28 mouse cellular contexts compared by ENCODE assay signal in genomic region chr5:122908001-122908400, GRCm38 (mm10). TPM values are rescaled to one million over a fixed set of nuclear protein-coding genes. Genes with fewer than 3 reads are reported as not detected.
DNase-seq lines count a peak whose midpoint lies in the region; ATAC-seq and TF ChIP-seq lines count a peak whose summit lies in the region.
"Had no signal": no experiment of that assay in that cellular context is flagged by ENCODE, and none has a peak within 500 bp of the region (broad histone marks: within the 10 kb centered on the region; RNA-seq: fewer than 3 reads in every experiment).

No protein-coding gene starts in this region.

- H3K36me3 ChIP-seq in forebrain, postnatal 0 days (ENCODE audit: insufficient read depth), result peaks cover 4% of the 10 kb centered on the region; the same call in 1 of the 2 replicates
- no peaks in the 10 kb centered on the region for H3K36me3 ChIP-seq in forebrain, embryonic 12.5 days (replicated peaks)
- H3K36me3 ChIP-seq in kidney, postnatal 0 days (ENCODE audit: insufficient read depth, low read length), result no peaks in the 10 kb centered on the region
- no peaks in the 10 kb centered on the region for H3K36me3 ChIP-seq in midbrain, postnatal 0 days (ENCODE audit: insufficient read depth, low read length)
- H3K36me3 ChIP-seq in midbrain, embryonic 15.5 days (replicated peaks), result no peaks in the 10 kb centered on the region
- H3K36me3 ChIP-seq: embryonic facial prominence, embryonic 12.5 days; midbrain, embryonic 13.5 days; neural tube, embryonic 12.5 days had no signal

- peak; percentile 34 for TF ChIP-seq CTCF in forebrain, postnatal 0 days (IDR thresholded peaks at IDR 0.05; ENCODE audit: low read depth)
- TF ChIP-seq CTCF in kidney, postnatal 0 days (IDR thresholded peaks at IDR 0.05; ENCODE audit: low read depth), result peak; percentile 30; the same call in 1 of the 2 replicates
- peak; percentile 42 for TF ChIP-seq CTCF in midbrain, postnatal 0 days (IDR thresholded peaks at IDR 0.05)

- H3K4me1 ChIP-seq in forebrain, postnatal 0 days (ENCODE audit: insufficient read depth), result no peaks in the 10 kb centered on the region
- H3K4me1 ChIP-seq in forebrain, embryonic 12.5 days, result no peaks in the 10 kb centered on the region
- no peaks in the 10 kb centered on the region for H3K4me1 ChIP-seq in kidney, postnatal 0 days (replicated peaks; ENCODE audit: insufficient read depth, low read length)
- no peaks in the 10 kb centered on the region for H3K4me1 ChIP-seq in midbrain, postnatal 0 days (ENCODE audit: insufficient read depth, low read length)
- no peaks in the 10 kb centered on the region for H3K4me1 ChIP-seq in midbrain, embryonic 15.5 days
- H3K4me1 ChIP-seq: embryonic facial prominence, embryonic 12.5 days; heart, embryonic 12.5 days; hindbrain, embryonic 13.5 days; midbrain, embryonic 13.5 days; neural tube, embryonic 12.5 days had no signal

- no peak for DNase-seq in forebrain, postnatal 0 days
- DNase-seq in kidney, postnatal 0 days (ENCODE audit: low spot score), result no peak
- DNase-seq in kidney, adult 9 months, result no peak
- DNase-seq in midbrain, postnatal 0 days (ENCODE audit: low spot score), result no peak
- DNase-seq in right cerebral cortex, postnatal 10 days (ENCODE audit: low spot score in 2 of 2), result no peak
- DNase-seq: adrenal gland, adult 2 months; B cell, adult 2 months; cerebellum, adult 11 months; cerebellum, postnatal 14 days; heart, postnatal 14 days; kidney, postnatal 4 days; layer of hippocampus, adult 9-11 months; lung, adult 2 months; lung, postnatal 36 days; retina, postnatal 1 day; thymus, postnatal 25 days had no signal

- H3K27ac ChIP-seq in forebrain, postnatal 0 days (ENCODE audit: low read depth, low read length), result no peak overlapping the region
- no peak overlapping the region for H3K27ac ChIP-seq in forebrain, embryonic 12.5 days
- no peak overlapping the region for H3K27ac ChIP-seq in kidney, postnatal 0 days
- H3K27ac ChIP-seq in midbrain, postnatal 0 days (ENCODE audit: low read depth, low read length), result no peak overlapping the region
- no peak overlapping the region for H3K27ac ChIP-seq in midbrain, embryonic 15.5 days
- H3K27ac ChIP-seq: embryonic facial prominence, embryonic 12.5 days; hindbrain, embryonic 13.5 days; limb, embryonic 10.5 days; midbrain, embryonic 13.5 days; neural tube, embryonic 12.5 days had no signal

- H3K4me3 ChIP-seq in forebrain, postnatal 0 days (ENCODE audit: low read depth, low read length), result no peak overlapping the region
- H3K4me3 ChIP-seq in forebrain, embryonic 12.5 days (replicated peaks), result no peak overlapping the region
- no peak overlapping the region for H3K4me3 ChIP-seq in kidney, postnatal 0 days (replicated peaks; ENCODE audit: low read depth, low read length)
- no peak overlapping the region for H3K4me3 ChIP-seq in midbrain, postnatal 0 days (ENCODE audit: low read depth, low read length)
- no peak overlapping the region for H3K4me3 ChIP-seq in midbrain, embryonic 15.5 days
- H3K4me3 ChIP-seq: embryonic facial prominence, embryonic 12.5 days; heart, embryonic 12.5 days; hindbrain, embryonic 13.5 days; kidney, embryonic 15.5 days; limb, embryonic 10.5 days; megakaryocyte, embryonic 14.5 days; midbrain, embryonic 13.5 days; neural tube, embryonic 12.5 days had no signal

- no peaks in the 10 kb centered on the region for H3K9me3 ChIP-seq in forebrain, postnatal 0 days (ENCODE audit: low read length)
- H3K9me3 ChIP-seq in forebrain, embryonic 12.5 days, result no peaks in the 10 kb centered on the region
- no peaks in the 10 kb centered on the region for H3K9me3 ChIP-seq in kidney, postnatal 0 days (replicated peaks; ENCODE audit: low read length)
- H3K9me3 ChIP-seq in midbrain, postnatal 0 days (ENCODE audit: low read length), result no peaks in the 10 kb centered on the region
- H3K9me3 ChIP-seq in midbrain, embryonic 15.5 days, result no peaks in the 10 kb centered on the region
- H3K9me3 ChIP-seq: embryonic facial prominence, embryonic 12.5 days; heart, embryonic 12.5 days; hindbrain, embryonic 13.5 days; kidney, embryonic 15.5 days; limb, embryonic 10.5 days; megakaryocyte, embryonic 14.5 days; midbrain, embryonic 13.5 days; neural tube, embryonic 12.5 days had no signal

- no peak overlapping the region for H3K4me2 ChIP-seq in forebrain, postnatal 0 days (ENCODE audit: low read depth)
- H3K4me2 ChIP-seq in forebrain, embryonic 12.5 days, result no peak overlapping the region
- no peak overlapping the region for H3K4me2 ChIP-seq in kidney, postnatal 0 days (ENCODE audit: low read length)
- no peak overlapping the region for H3K4me2 ChIP-seq in midbrain, postnatal 0 days (ENCODE audit: low read depth, low read length, poor library complexity, severe bottlenecking)
- no peak overlapping the region for H3K4me2 ChIP-seq in midbrain, embryonic 15.5 days
- H3K4me2 ChIP-seq: embryonic facial prominence, embryonic 12.5 days; heart, embryonic 12.5 days; hindbrain, embryonic 13.5 days; kidney, embryonic 15.5 days; midbrain, embryonic 13.5 days; neural tube, embryonic 12.5 days had no signal

- no peak for ATAC-seq in forebrain, postnatal 0 days
- no peak for ATAC-seq in forebrain, embryonic 12.5 days (ENCODE audit: low FRiP score)
- ATAC-seq in kidney, postnatal 0 days (replicated peaks; ENCODE audit: low FRiP score, low read depth), result no peak
- ATAC-seq in midbrain, postnatal 0 days (ENCODE audit: low FRiP score), result no peak
- no peak for ATAC-seq in midbrain, embryonic 15.5 days (replicated peaks)
- no peak for ATAC-seq in frontal cortex, adult (ENCODE audit: low TSS enrichment)
- ATAC-seq: inflammation-experienced regulatory T-cells, adult 6 months; midbrain, embryonic 13.5 days had no signal

- H3K9ac ChIP-seq in forebrain, postnatal 0 days, result no peak overlapping the region
- H3K9ac ChIP-seq in forebrain, embryonic 12.5 days, result no peak overlapping the region
- H3K9ac ChIP-seq in kidney, postnatal 0 days (ENCODE audit: low read depth, low read length), result no peak overlapping the region
- H3K9ac ChIP-seq in midbrain, postnatal 0 days (replicated peaks; ENCODE audit: low read length, poor library complexity, severe bottlenecking), result no peak overlapping the region
- H3K9ac ChIP-seq in midbrain, embryonic 15.5 days, result no peak overlapping the region
- H3K9ac ChIP-seq: embryonic facial prominence, embryonic 12.5 days; heart, embryonic 12.5 days; hindbrain, embryonic 13.5 days; kidney, embryonic 15.5 days; midbrain, embryonic 13.5 days; neural tube, embryonic 12.5 days had no signal

- WGBS in forebrain, postnatal 0 days, result 96% methylated on average over 2 of the region's 2 CpGs
- WGBS in forebrain, embryonic 12.5 days, result 92% methylated on average over 2 of the region's 2 CpGs
- 95% methylated on average over 2 of the region's 2 CpGs for WGBS in kidney, postnatal 0 days
- 93% methylated on average over 2 of the region's 2 CpGs for WGBS in midbrain, postnatal 0 days
- 94% methylated on average over 2 of the region's 2 CpGs for WGBS in midbrain, embryonic 15.5 days

- H3K27me3 ChIP-seq in forebrain, postnatal 0 days (ENCODE audit: insufficient read depth, low read length), result no peaks in the 10 kb centered on the region
- no peaks in the 10 kb centered on the region for H3K27me3 ChIP-seq in forebrain, embryonic 12.5 days
- no peaks in the 10 kb centered on the region for H3K27me3 ChIP-seq in kidney, postnatal 0 days (ENCODE audit: insufficient read depth, low read length)
- H3K27me3 ChIP-seq in midbrain, postnatal 0 days (ENCODE audit: insufficient read depth, low read length), result no peaks in the 10 kb centered on the region
- H3K27me3 ChIP-seq in midbrain, embryonic 15.5 days (replicated peaks), result no peaks in the 10 kb centered on the region
- H3K27me3 ChIP-seq: embryonic facial prominence, embryonic 12.5 days; heart, embryonic 12.5 days; hindbrain, embryonic 13.5 days; kidney, embryonic 15.5 days; megakaryocyte, embryonic 14.5 days; midbrain, embryonic 13.5 days; neural tube, embryonic 12.5 days had no signal

RNA-seq across cellular contexts. Expression of gene Rnf34, which starts 58.2 kb away (rescaled TPM):
- 32.1 and 39.3 TPM in 2 replicates for total RNA-seq in forebrain, postnatal 0 days (2014; rRNA removed)
- 46.1 and 46.6 TPM in 2 replicates for polyA plus RNA-seq in forebrain, postnatal 0 days (2015; fragmentation: Nextera tagmentation; extraction: Ambion mirVana)
- polyA plus RNA-seq in forebrain, embryonic 12.5 days (2016; fragmentation: Nextera tagmentation; extraction: Ambion mirVana), result 44.1 and 50.1 TPM in 2 replicates
- 33.3 and 33.9 TPM in 2 replicates for polyA plus RNA-seq in kidney, postnatal 0 days (2015; fragmentation: Nextera tagmentation; extraction: Ambion mirVana)
- 24.5 and 41.5 TPM in 2 replicates for total RNA-seq in midbrain, postnatal 0 days (2014; rRNA removed)
- polyA plus RNA-seq in midbrain, postnatal 0 days (2015; fragmentation: Nextera tagmentation; extraction: Ambion mirVana), result 36.1 and 38.0 TPM in 2 replicates
- 49.9 TPM in 2 replicates for polyA plus RNA-seq in midbrain, embryonic 15.5 days (2015; fragmentation: Nextera tagmentation; extraction: Ambion mirVana)
